Mouse (Mus musculus) kidney, postnatal 0 days (tissue): ENCODE measurements around the gene B3glct. TPM values are rescaled to one million over a fixed set of nuclear protein-coding genes. Genes with fewer than 3 reads are reported as not detected.

Source experiments
- ATAC-seq: fragments of 200-750 bp; cut with Nextera tagmentation; replicated peaks from 2 replicates; pipeline ENCODE4 v1.8.0; 2017; ENCODE audit warnings: low read depth, moderate number of reproducible peaks, moderate TSS enrichment, moderate library complexity; ENCODE audit not compliant: low FRiP score
- DNase-seq: peaks from one replicate; pipeline ENCODE4 v3.0.0-alpha.2; 2016; ENCODE audit warnings: low spot score
- H3K27ac ChIP-seq: fragments of 300-500 bp; sonication (generic); 2 replicates; pipeline ENCODE4 v1.5.1; 2014; ENCODE audit warnings: mild to moderate bottlenecking
- H3K27me3 ChIP-seq: fragments of 300-500 bp; sonication (generic); 2 replicates; pipeline ENCODE4 v1.6.1; 2014; ENCODE audit warnings: low read length, mixed read lengths; ENCODE audit not compliant: insufficient read depth
- H3K36me3 ChIP-seq: fragments of 300-500 bp; sonication (generic); 2 replicates; pipeline ENCODE4 v1.6.1; 2014; ENCODE audit warnings: low read length, mixed read lengths; ENCODE audit not compliant: insufficient read depth
- H3K4me1 ChIP-seq: fragments of 300-500 bp; sonication (generic); replicated peaks from 2 replicates; pipeline ENCODE4 v1.6.1; 2014; ENCODE audit warnings: antibody characterized with exemption, low read length, mixed read lengths; ENCODE audit not compliant: insufficient read depth
- H3K4me2 ChIP-seq: fragments of 300-500 bp; sonication (generic); 2 replicates; pipeline ENCODE4 v1.6.1; 2014; ENCODE audit warnings: mild to moderate bottlenecking, low read length, moderate library complexity, mixed read lengths
- H3K4me3 ChIP-seq: fragments of 300-500 bp; sonication (generic); replicated peaks from 2 replicates; pipeline ENCODE4 v1.5.1; 2014; ENCODE audit warnings: low read depth, low read length
- H3K9ac ChIP-seq: fragments of 300-500 bp; sonication (generic); 2 replicates; pipeline ENCODE4 v1.6.1; 2014; ENCODE audit warnings: low read depth, low read length
- H3K9me3 ChIP-seq: fragments of 300-500 bp; sonication (generic); replicated peaks from 2 replicates; pipeline ENCODE4 v1.6.1; 2016; ENCODE audit warnings: low read length, inconsistent platforms, mixed read lengths
- CTCF ChIP-seq: IDR thresholded peaks from 2 replicates; pipeline ENCODE4 v1.5.1; 2016; ENCODE audit warnings: antibody characterized with exemption, low read depth, mild to moderate bottlenecking, moderate library complexity
- WGBS: fragments of 180-500 bp; shearing (Covaris S2); extraction: QIAGEN DNeasy Blood & Tissue Kit; methylation state at CpG from one replicate; pipeline ENCODE4 v1.1.7; 2014; 5-methylcytosine and 5-hydroxymethylcytosine counted together
- polyA plus RNA-seq: library from polyadenylated mRNA; unstranded; fragments of >200 nt; fragmentation: Nextera tagmentation; extraction: Ambion mirVana; gene quantifications from 2 replicates; pipeline ENCODE4 v1.2.1, GENCODE M21; 2015

Gene B3glct
- polyA plus RNA-seq, 1 experiment from 2014 or later = 15.4 TPM

GRCm38 (mm10) chr5:149731776-149732175 is 53.7 kb downstream of the B3glct start:
- no peaks in the 10 kb centered on the region; the same call in 1 of the 2 replicates for H3K9me3 ChIP-seq
- TF ChIP-seq CTCF = peak; percentile 39; the same call in 1 of the 2 replicates
- H3K36me3 ChIP-seq = 0 out of 2 replicates have a peak, but pooled peaks cover 8% of the 10 kb centered on the region
- no peak overlapping the region for H3K4me3 ChIP-seq
- H3K4me2 ChIP-seq = no peak overlapping the region
- H3K27me3 ChIP-seq = no peaks in the 10 kb centered on the region
- no peak for ATAC-seq
- no peak for DNase-seq
- H3K27ac ChIP-seq = no peak overlapping the region
- no peak overlapping the region for H3K9ac ChIP-seq
- H3K4me1 ChIP-seq = no peaks in the 10 kb centered on the region
- WGBS = 93% methylated on average over 8 of the region's 8 CpGs

- Histone ChIP-seq H3K4me1 (no peaks in the 10 kb centered on the region), H3K27me3 (no peaks in the 10 kb centered on the region), H3K9ac (no peak overlapping the region), H3K27ac (no peak overlapping the region), H3K36me3 (0 out of 2 replicates have a peak, but pooled peaks cover 4% of the 10 kb centered on the region), H3K9me3 (no peaks in the 10 kb centered on the region; the same call in 1 of the 2 replicates), H3K4me2 (no peak overlapping the region), H3K4me3 (no peak overlapping the region)
- ATAC-seq = no peak
- DNase-seq = no peak
- 97% methylated on average over 1 of the region's 1 CpGs for WGBS
- no peak for TF ChIP-seq CTCF
Measured at GRCm38 (mm10) chr5:149737210-149737609, 59.2 kb downstream of the B3glct start.

- H3K27me3 ChIP-seq = no peaks in the 10 kb centered on the region
- H3K27ac ChIP-seq = no peak overlapping the region
- ATAC-seq (no peak), DNase-seq (no peak)
- H3K4me2 ChIP-seq = no peak overlapping the region
- H3K9me3 ChIP-seq = no peaks in the 10 kb centered on the region
- TF ChIP-seq CTCF = no peak
- H3K36me3 ChIP-seq = 0 out of 2 replicates have a peak, but pooled peaks cover 4% of the 10 kb centered on the region
- no peak overlapping the region for H3K9ac ChIP-seq
- H3K4me1 ChIP-seq = no peaks in the 10 kb centered on the region
- H3K4me3 ChIP-seq = no peak overlapping the region
- WGBS = 93% methylated on average over 7 of the region's 7 CpGs
Measured at GRCm38 (mm10) chr5:149740145-149740544, 62.1 kb downstream of the B3glct start.

GRCm38 (mm10) chr5:149740703-149741102 is 62.7 kb downstream of the B3glct start:
- peak; percentile 36 for TF ChIP-seq CTCF
- 88% methylated on average over 3 of the region's 3 CpGs for WGBS
- DNase-seq (no peak), ATAC-seq (no peak)
- no peaks in the 10 kb centered on the region for H3K4me1 ChIP-seq
- H3K27me3 ChIP-seq = no peaks in the 10 kb centered on the region
- no peaks in the 10 kb centered on the region for H3K9me3 ChIP-seq
- H3K4me2 ChIP-seq = no peak overlapping the region
- H3K36me3 ChIP-seq = no peaks in the 10 kb centered on the region
- no peak overlapping the region for H3K4me3 ChIP-seq
- no peak overlapping the region for H3K9ac ChIP-seq
- no peak overlapping the region for H3K27ac ChIP-seq

- no peak overlapping the region for H3K9ac ChIP-seq
- no peaks in the 10 kb centered on the region for H3K9me3 ChIP-seq
- H3K4me3 ChIP-seq = no peak overlapping the region
- no peak overlapping the region for H3K4me2 ChIP-seq
- 94% methylated on average over 9 of the region's 9 CpGs for WGBS
- H3K36me3 ChIP-seq = no peaks in the 10 kb centered on the region
- no peak for DNase-seq
- H3K4me1 ChIP-seq = no peaks in the 10 kb centered on the region
- H3K27me3 ChIP-seq = no peaks in the 10 kb centered on the region
- TF ChIP-seq CTCF = no peak
- H3K27ac ChIP-seq = no peak overlapping the region
- no peak for ATAC-seq
Measured at GRCm38 (mm10) chr5:149742286-149742685, 64.3 kb downstream of the B3glct start.

GRCm38 (mm10) chr5:149745079-149745478 is 67.0 kb downstream of the B3glct start:
- ATAC-seq (no peak), DNase-seq (no peak)
- H3K4me1 ChIP-seq = no peaks in the 10 kb centered on the region
- H3K9me3 ChIP-seq = no peaks in the 10 kb centered on the region
- WGBS = 92% methylated on average over 9 of the region's 9 CpGs
- peak; percentile 50 for TF ChIP-seq CTCF
- no peak overlapping the region for H3K27ac ChIP-seq
- H3K9ac ChIP-seq = no peak overlapping the region
- H3K4me2 ChIP-seq = no peak overlapping the region
- H3K4me3 ChIP-seq = no peak overlapping the region
- no peaks in the 10 kb centered on the region for H3K27me3 ChIP-seq
- H3K36me3 ChIP-seq = no peaks in the 10 kb centered on the region
